Mouse (Mus musculus) heart, postnatal 0 days (tissue): ENCODE data around the gene Spag9.

ENCODE experiments used
- CTCF ChIP-seq: IDR thresholded peaks from 2 replicates; pipeline ENCODE4 v1.5.1; 2016; ENCODE audit warnings: antibody characterized with exemption, control low read depth, low read depth
- EP300 ChIP-seq: IDR thresholded peaks from 2 replicates; pipeline ENCODE4 v1.6.1; 2016; ENCODE audit warnings: antibody characterized with exemption, low read depth

DNA sequence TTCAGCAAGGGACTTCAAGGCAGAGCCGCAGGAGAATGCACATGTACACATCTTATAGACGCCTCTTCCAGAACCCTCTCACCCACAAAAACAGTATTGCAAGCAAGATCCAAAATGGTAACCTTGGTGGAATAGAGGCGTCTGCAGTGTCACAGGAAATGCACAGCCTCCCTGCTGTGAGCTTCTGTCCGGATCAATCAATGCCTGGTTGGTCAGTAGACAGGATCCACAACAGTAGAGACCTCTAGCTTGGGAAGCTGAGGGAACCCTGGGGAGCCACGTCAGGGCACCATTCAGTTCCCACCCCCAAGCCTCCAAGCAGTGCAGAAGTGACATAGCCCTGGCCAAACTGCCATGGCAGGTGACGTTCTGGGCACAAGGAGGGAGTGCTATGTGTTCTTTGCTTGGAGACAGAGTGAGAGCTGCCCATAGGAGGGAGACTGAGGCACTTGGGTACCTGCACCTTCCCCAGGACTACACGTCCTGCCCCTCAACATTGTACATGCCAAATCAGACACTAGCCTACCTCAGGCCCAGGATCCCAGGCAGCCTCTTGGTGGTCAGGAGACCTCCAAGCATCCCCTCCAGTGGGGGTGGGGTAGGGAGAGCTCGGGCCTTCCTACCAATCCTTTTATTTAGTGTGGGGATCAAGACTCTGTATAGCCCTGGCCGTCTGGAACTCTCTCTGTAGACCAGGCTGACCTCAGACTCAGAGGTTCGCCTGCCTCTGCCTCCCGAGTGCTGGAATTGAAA is 151.0 kb downstream of the Spag9 start:
- no peak for TF ChIP-seq CTCF
- no peak for TF ChIP-seq EP300
